Mouse (Mus musculus): ENCODE measurements around the gene Lnx2. TPM values are rescaled to one million over a fixed set of nuclear protein-coding genes. Genes with fewer than 3 reads are reported as not detected.

Lnx2 gene
- total RNA-seq, 2 experiments from 2014 or later = 10.1 to 10.7 TPM

DNA sequence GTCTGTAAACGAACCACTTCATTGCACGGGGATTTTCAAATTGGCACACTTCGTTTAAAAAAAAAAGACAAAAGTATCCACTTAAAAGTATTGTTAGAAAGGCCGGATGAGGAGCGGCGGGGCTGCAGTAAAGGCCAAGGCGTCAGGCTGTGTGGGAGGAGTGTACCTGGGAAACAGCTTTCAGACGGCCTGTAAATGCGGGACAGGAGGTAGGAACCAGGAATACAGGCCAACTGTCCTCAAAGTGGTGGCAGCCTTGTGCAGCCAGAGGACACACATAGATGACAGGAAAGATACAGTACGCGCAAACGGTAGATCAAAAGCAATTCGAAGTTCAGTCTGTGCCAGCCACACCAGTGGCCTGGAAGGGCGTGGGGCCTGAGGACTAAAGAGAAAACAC, 45.1 kb downstream of the Lnx2 start:
- intact Hi-C loops (cut with DNase I) = no loop called here
- peak; percentile 18 for DNase-seq (ENCODE audit: low spot score)

DNA sequence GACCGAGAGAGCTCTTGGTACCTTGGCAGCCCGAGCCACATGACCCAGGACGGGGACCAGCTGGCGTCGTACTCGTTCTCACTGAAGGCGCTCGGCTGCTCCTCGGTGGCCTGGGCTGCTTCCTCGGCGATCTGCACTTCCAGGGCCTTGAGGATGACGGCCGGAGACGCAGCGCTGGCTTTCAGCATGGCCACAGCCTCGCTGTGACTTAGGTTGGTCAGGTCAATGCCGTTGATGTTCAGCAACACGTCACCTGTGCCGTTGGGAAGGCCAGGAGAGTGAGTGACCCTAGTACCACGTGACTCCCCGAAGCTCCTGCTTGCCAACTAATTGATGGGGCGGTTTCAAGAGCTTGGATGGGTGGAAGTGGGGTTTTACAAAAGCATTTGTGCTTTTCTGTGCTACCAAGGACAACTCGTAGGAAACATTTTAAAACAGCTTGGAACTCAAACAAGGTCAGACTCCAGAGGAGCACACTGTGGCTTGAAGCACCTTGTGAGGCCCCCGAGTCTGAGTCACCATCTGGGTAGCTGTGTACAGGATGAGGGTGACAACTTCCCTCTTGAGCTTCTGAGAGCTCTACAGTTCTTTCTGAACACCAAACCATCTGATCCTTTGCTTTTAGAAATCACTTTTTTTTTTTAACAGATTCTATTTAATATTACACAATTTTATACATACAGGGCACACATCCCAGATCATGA, 51.9 kb downstream of the Lnx2 start:
- DNase-seq (ENCODE audit: low spot score) = no peak
- intact Hi-C loops (cut with DNase I) = no loop called here

DNA sequence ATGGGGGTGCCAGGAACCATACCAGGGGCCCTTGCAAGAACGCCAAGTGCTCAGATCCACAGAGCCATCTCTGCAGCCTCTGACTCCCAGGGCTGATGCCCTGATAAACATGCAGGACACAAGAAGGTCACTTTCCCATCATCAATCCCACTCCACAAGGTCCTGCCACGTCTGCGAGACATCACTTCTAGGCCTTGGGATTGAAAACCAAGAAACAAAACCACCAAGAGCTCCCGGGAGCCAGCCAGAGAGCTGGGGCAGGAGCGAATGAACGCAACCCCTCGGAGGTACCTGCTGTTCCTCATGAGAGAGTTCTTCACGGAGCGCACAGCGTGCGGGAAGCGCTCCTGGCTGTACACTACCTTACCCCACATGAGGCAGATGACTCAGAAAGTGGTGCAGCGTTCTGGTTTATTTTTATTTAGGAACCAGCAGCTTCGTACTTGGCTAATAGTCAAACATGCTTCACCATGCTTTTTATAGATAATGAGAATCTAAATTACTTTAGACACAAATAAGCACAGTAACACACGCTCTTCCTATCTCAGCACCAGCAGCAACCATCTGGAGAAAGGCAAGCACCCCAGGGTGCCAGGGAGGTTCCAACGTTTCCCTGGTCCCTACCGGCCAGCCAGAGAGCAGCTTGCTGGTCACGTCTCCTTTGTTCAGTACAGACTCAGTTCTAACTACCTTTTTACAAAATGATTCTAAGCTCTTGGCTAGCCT, 53.0 kb downstream of the Lnx2 start:
- DNase-seq (ENCODE audit: low spot score) = no peak
- intact Hi-C loops (cut with DNase I) = no loop called here

DNA sequence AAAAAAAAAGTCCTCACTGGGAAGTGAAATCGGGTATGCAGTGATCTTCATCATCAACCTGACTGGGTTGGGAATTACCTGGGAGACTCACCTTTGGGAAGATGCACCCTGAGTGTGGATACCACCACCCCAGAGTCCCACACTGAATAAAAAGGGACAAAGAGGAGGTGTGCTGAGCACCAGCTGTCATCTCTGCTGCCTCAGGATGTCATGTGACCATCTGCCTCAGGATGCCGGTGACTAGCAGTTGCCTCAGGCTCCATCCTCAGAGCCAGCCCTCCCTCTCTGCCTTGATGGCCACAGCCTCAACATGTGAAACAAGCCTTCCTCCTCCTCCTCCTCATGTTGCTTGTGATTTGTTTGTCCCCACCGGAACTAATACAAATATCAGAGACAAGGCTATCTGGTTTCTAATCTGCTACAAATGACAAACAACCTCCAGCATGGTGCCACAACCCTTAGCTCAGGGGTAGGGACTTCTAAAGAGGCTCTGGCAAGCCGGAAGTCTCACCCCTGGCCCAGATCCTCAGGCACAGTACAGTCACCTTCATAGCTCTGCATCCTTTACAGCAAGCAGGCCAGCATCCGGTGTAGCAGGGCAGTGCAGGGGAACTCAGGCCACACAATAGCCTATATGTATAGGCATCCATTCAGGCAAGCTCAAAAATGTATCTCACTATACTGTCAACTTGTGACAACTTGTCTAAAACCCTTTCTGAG, 54.7 kb downstream of the Lnx2 start:
- no peak for DNase-seq (ENCODE audit: low spot score)
- intact Hi-C loops (cut with DNase I) = no loop called here

DNA sequence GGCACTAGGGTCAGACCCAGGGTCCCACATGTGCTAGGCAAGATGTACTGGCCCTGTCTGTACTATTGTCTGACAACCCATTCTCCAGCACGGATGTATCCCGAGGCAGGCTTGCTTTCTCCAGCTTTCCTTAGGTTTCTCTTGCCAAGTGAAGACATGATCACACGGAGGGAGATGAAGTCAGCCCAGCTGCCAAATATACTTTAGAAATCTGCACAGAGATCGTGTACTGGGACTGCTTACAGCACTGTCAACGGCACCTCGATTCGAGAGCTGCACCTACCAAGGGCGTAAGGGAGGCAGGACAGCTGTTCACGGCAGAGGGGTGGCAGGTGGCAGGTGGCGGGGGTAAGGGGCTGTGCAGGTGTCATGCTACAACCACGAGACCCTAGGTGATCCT, 55.8 kb downstream of the Lnx2 start:
- no peak for DNase-seq (ENCODE audit: low spot score)
- intact Hi-C loops (cut with DNase I) = no loop called here

DNA sequence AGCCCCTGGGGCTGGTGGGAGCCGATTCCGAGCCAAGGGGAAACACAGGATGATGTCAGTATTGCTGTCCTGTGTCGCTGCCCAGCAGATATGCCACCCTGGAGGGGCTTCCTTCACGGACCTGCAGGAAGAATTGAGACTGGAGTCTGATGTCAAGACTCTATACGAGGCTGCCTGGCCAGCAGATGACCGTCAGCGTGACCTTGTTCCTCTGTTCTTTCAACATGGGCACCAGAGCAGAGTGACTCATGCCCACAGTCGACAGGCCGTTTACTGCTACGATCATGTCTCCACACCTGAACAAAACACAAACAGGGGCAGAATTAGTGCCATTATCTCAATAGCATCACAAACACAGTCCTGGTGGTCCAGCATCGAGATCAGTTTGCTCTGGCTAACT, 57.6 kb downstream of the Lnx2 start:
- no peak for DNase-seq (ENCODE audit: low spot score)
- intact Hi-C loops (cut with DNase I) = no loop called here

DNA sequence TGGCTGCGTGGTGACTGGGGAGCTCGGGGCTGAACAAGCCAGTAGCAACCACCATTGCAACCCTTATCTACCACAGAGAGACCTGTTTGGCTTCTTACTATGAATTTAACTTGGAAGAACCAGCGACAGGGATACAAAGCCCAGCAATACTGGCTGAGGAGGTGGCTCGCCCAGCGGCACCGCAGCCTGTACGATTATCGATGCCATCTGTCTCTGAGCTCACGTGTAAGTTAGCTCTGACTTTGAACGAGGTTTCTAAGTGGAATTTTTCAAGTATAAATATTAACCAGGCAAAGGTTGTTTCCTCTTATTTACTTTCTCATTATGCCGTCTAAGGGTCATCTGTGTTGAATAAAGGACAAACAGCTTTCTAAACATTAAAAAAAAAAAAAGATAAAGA, 58.9 kb downstream of the Lnx2 start:
- intact Hi-C loops (cut with DNase I) = no loop called here
- no peak for DNase-seq (ENCODE audit: low spot score)

DNA sequence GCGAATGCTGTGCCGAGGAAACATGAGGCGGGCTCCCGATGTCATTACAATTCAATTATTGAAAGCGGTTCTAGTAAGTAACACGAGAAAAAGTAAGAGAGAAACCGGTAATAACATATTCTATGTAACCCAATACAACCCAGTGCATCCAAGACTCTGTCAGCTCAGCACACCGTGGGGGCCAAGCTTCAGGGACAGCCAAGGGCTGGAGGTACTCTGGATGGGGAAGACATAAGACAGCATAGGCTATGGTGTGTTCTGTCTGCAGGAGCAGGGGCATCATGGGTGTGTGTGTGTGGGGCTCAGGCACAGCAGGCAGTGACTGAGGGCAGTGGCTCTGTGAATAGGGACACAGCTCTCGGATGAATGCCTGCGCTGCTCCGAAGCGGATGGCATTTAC, 59.8 kb downstream of the Lnx2 start:
- intact Hi-C loops (cut with DNase I) = no loop called here
- DNase-seq (ENCODE audit: low spot score) = no peak

DNA sequence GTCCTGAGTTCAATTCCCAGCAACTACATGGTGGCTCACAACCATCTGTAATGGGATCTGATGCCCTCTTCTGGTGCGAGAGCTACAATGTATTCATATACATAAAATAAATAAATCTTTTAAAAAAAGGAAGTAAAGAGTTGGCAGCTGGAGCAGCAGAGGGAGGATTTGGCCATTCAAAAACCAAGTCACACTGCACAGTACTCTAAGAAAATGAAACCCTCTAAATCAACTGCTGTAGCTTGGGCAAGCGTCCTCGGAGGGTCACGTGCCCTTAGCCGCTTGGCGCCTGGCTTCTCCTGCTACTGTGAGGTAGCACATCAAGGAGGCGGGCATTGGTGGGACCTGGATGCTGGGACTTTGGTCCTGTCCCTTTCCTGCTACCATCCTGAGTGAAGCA, 61.2 kb downstream of the Lnx2 start:
- no peak for DNase-seq (ENCODE audit: low spot score)
- intact Hi-C loops (cut with DNase I) = no loop called here

DNA sequence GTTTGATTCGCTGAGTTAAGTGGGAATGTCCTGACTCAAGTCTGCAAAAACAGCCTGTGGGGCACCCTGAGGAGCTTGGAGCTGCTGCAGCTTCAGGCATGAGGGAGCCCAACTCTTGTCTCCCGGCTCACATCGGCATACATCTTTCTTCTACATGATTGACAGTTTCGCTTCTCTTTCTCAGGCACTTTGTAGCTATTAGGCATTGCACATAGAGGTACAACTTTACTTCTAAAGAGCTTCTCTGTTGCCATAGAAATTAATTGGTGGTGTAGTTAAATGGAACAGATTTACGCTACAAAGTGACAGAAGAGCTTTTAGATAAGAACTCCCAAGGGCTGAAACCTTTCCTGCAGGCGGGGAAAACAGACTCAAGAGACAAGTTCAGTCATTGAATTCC, 62.5 kb downstream of the Lnx2 start:
- intact Hi-C loops (cut with DNase I) = no loop called here

DNA sequence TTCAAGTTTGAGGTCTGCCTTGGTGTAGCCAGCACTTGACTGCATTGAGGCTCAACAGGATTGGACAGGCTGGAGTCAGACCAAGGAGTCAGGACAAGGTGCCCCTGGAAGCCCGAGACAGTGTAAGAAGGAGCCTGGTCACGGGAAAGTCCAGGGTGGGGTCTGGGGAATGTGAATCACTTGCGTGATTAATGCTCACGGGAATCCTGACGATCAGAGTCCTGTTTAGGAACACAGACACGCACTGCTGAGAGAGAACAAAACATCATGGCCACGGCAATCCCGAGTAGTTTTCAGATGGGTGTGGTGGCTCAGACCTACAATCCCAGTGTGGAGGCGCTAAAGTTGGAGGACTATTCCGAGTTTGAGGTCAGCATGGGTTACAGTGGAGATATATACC, 65.1 kb downstream of the Lnx2 start:
- DNase-seq (ENCODE audit: low spot score) = no peak
- intact Hi-C loops (cut with DNase I) = no loop called here

More for the DNA sequence above, 62.5 kb downstream of the Lnx2 start:
- no peak for DNase-seq (ENCODE audit: low spot score)

DNA sequence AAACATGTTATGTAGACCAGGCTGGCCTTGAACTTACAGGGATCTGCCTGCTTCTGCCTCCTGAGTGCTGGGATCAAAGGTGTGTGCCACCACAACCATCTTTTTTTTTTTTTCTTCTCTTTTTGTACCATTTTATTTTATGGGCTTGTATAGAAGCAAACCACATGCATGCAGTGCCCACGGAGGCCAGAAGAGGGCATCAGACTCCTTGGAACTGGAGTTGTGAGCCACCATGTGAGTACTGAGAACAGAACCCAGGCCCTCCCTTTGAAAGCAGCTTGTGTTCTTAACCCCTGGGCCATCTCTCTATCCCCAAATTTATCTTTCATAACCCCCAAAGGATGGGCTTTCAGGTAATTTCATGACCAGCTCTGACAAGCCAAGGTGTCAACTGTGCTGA, 73.1 kb downstream of the Lnx2 start:
- no peak for DNase-seq (ENCODE audit: low spot score)
- intact Hi-C loops (cut with DNase I) = no loop called here

DNA sequence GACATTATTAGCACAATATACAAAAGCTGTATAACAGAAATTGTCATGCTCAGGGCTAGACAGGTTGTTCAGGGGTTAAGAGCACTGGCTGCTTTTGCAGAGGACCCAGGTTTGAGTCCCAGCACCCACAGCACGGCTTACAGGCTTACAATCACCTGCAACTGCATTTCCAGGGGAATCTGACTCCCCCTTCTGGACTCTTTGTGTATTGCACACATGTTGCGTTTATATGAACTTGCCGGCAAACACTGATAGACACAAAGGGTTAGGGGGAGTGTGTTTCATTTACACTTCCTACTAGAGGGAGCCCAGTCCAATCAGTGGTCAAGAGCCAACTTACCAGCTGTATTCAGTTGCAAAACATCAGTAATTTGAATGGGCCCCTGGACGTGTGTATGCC, 75.1 kb downstream of the Lnx2 start:
- no peak for DNase-seq (ENCODE audit: low spot score)
- intact Hi-C loops (cut with DNase I) = no loop called here

DNA sequence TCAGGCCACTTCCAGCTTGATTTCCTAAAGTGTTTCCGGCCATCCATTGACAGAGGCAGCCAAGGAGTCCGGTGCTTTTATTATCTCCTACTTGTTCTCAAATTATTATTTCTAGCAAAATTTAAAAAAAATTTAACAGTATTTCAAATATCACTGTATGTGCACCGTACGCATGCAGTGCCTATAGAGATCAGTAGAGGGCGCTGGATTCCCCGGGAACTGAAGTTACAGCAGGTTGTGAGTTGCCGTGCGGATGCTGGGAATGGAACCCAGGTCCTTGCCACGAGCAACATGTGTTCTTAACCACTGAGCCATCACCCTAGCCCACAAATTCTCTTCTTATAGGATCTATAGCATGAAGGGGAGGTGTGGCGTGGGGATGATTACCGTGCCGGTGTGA, 77.6 kb downstream of the Lnx2 start:
- intact Hi-C loops (cut with DNase I) = no loop called here
- no peak for DNase-seq (ENCODE audit: low spot score)

DNA sequence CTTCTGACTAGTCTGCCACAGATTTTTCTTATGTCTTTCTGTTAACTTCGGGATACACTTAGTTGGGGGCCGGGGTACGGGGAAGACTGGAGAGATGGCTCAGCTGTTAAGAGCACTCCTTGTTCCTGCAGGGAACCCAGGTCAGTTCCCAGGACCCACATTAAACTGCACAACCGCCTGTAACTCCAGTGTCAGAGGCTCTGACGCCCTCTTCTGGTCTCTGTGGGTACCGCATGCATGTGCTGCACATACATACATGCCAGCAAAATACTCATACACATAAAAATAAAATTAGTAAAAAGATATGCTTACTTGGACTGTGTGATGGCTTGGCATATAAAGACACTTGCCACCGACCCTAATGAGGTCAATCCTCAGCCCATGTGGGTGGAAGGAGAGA, 79.6 kb downstream of the Lnx2 start:
- DNase-seq (ENCODE audit: low spot score) = no peak
- intact Hi-C loops (cut with DNase I) = no loop called here

DNA sequence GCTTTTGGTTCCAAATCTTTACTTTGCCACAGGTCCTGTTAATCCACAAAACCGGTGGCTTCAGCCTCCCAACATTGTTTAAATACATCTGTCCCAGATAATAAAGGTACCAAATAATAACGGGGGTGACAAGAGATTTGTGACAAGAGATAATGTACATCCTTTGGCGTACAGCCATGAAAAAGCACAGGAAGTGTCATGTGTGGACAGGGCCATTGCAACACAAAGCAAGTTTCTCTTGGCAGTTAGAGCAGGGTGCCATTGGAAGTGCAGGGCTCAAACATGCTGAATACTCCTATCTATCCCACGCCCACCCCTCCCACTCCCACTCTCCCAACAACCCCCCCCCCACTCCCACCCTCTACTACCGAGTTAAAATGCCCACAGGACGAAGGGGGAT, 81.4 kb downstream of the Lnx2 start:
- DNase-seq (ENCODE audit: low spot score) = no peak
- intact Hi-C loops (cut with DNase I) = no loop called here

DNA sequence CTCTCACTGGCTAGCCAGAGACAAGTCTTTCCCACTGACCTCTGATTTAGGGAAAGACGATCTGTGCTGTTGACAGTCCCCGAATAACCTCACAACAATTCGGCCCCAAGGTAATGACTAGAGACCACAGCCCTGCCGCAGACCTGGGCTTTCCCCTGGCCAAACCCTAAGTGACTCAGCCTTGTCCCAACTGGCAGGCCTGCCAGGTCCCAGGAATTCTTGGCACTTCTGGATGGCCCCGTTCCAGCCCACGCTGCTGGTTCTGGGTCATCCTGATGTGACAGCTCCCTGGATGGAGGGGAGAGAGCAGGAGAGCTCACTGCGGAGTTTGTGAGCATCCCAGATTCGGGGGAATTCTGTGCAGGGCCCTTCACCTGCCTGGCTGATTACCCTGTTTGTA, 82.9 kb downstream of the Lnx2 start:
- intact Hi-C loops (cut with DNase I) = no loop called here
- no peak for DNase-seq (ENCODE audit: low spot score)

DNA sequence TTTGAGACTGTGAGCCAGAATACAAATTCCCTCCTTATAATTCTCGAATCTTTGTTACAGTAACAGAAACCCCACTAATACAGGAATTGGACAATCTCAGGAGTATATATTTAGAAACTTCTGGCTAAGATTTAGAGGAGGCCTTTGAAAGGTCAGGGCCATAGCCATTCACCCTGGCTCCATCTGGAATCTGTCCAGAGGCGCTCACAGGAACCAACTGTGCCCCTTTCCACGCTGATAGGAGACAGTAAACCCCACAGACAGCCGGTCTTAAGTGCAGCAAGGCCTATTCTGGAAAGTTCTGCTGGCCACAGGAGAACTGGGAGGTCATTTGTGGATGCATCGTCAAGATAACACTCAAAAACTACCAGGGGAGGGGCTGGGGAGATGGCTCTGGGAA, 87.3 kb downstream of the Lnx2 start:
- intact Hi-C loops (cut with DNase I) = no loop called here
- DNase-seq (ENCODE audit: low spot score) = no peak

DNA sequence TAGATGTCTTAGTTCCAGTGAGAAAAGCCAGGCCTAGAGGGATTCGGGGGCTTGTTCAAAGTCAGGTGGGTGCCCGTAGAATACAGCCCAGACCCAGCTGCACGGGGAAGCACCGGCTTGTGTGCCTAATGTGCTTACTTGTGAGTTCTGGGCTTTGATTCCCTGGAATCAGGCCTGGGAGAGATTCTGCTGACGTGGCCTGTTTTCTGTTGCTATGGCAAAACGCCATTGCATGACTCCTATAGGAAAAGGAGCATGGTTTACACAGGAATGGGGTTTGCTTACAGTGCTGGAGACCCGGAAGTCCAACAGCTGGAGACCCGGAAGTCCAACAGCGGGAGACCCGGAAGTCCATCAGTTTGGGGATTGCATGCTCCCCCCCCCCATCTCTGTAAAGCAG, 88.8 kb downstream of the Lnx2 start:
- intact Hi-C loops (cut with DNase I) = no loop called here
- no peak for DNase-seq (ENCODE audit: low spot score)

DNA sequence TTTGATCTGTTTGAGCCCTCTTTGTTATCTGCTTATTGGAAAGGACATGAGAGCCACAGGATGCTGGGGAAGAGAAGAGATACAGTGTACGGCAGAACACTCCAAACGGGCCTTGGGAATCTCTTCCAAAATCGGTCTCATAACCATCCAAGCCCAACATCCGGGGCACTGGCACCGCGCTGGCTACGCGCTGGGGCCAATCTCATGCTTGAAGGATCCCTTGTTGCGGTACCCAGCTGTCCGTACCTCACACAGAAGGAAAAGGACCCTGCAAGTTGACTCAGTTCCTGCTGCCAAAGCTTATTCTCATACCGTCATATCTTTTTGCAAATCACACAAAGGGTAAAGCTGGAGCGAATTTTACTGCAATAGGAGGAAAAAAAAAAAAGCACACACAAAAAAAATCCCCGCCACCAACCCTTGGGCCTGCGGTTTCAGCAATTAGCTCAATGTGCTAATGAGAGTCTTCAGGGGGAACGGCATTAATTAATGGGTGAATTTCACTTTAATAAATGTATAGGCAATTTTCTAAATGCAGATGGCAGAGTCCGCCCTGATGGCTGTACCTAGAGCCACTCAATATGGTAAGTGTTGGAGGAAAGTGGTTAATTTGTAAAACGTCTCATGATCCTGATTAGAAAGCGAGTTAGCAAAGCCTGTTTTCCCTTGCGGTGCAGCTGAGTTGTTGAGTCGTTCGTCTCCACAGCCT, 90.5 kb downstream of the Lnx2 start:
- intact Hi-C loops (cut with DNase I) = no loop called here
- no peak for DNase-seq (ENCODE audit: low spot score)

DNA sequence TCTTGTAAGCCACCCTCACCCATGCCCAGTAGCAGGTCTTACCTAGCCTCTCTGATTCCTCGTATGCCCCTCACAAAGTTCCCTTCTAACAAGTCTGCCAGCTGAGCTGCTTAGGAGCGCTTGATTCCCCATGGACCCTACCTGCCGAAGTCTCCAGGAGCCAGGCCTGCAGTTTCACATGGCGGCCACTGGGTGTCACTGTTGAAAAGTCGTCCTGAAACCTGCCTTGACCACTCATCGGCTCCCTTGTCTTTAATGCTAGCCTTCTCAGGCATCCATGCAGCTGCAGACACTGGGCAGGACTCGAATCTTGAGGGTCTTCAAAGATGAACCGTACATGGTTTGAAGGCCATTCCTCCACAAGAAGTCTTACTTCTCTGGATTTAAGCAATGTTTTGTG, 93.2 kb downstream of the Lnx2 start:
- intact Hi-C loops (cut with DNase I) = loop anchor here (1.0 to 5.0 kb wide), 4 partner anchors 40 to 334 kb away; no protein-coding TSS in a partner anchor
- peak; percentile 11 for DNase-seq (ENCODE audit: low spot score)
